8 mouse cellular contexts compared by ENCODE assay signal in the genomic region with DNA sequence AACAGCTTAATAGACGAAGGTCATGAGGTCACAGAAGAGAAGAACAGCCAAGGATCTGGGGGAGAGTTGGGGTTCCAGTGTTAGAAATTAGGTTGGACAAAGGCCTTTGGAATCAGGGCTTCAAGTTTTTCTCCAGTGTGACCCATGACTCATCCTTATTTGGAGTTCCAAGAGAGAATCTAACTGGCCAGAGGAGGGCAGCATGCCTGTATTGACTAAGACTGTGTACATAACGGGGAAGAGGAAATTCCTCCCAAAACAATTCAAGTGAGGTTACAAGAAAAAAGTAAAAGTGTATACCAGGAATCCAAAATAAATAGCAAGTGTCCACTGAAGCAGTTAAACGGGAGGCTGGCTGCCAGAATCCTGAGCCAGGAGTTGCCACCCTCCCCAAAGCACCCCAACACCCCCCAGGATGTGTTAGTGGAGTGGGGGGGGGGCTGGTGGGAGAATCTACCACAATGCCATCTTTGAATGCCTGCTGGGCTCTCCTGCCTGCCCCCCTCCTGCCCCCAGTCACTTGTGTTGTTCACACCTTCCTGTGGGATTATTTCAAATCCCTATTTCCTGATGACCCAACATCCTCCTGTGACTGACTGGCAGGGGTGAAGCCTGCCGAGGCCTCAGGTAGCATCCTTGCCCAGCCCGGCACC. TPM values are rescaled to one million over a fixed set of nuclear protein-coding genes. Genes with fewer than 3 reads are reported as not detected.
DNase-seq lines count a peak whose midpoint lies in the region; ATAC-seq lines count a peak whose summit lies in the region.

No protein-coding gene starts in this region.

- H3K36me3 ChIP-seq in hindbrain, embryonic 11.5 days (ENCODE audit: control insufficient read depth, insufficient read depth, low read length) = no peaks in the 10 kb centered on the region
- H3K36me3 ChIP-seq in stomach, embryonic 14.5 days (ENCODE audit: control insufficient read depth, insufficient read depth, low read length) = no peaks in the 10 kb centered on the region

- no peaks in the 10 kb centered on the region for H3K27me3 ChIP-seq in hindbrain, embryonic 11.5 days (ENCODE audit: control insufficient read depth, insufficient read depth, low read length)
- H3K27me3 ChIP-seq in stomach, embryonic 14.5 days (ENCODE audit: control insufficient read depth, insufficient read depth, low read length) = no peaks in the 10 kb centered on the region

- 45% methylated on average over 5 of the region's 5 CpGs for WGBS in hindbrain, embryonic 11.5 days
- 31% methylated on average over 5 of the region's 5 CpGs for WGBS in stomach, embryonic 14.5 days

- H3K4me1 ChIP-seq in hindbrain, embryonic 11.5 days (replicated peaks; ENCODE audit: control insufficient read depth, insufficient read depth, low read length) = no peaks in the 10 kb centered on the region
- H3K4me1 ChIP-seq in stomach, embryonic 14.5 days (ENCODE audit: control insufficient read depth, insufficient read depth, low read length) = peaks cover 30% of the 10 kb centered on the region

- ATAC-seq in hindbrain, embryonic 11.5 days (ENCODE audit: low FRiP score) = no peak
- peak; percentile 77; the same call in 1 of the 2 replicates for ATAC-seq in stomach, embryonic 14.5 days (ENCODE audit: insufficient number of reproducible peaks, insufficient read depth, low FRiP score, low read depth)

- no peak overlapping the region for H3K9ac ChIP-seq in hindbrain, embryonic 11.5 days (ENCODE audit: low read depth, low read length)
- H3K9ac ChIP-seq in stomach, embryonic 14.5 days (replicated peaks; ENCODE audit: low read depth, low read length) = no peak overlapping the region

- no peaks in the 10 kb centered on the region for H3K9me3 ChIP-seq in hindbrain, embryonic 11.5 days (ENCODE audit: control insufficient read depth, low read length)
- no peaks in the 10 kb centered on the region for H3K9me3 ChIP-seq in stomach, embryonic 14.5 days (ENCODE audit: control insufficient read depth, low read depth, low read length)

- no peak overlapping the region for H3K27ac ChIP-seq in hindbrain, embryonic 11.5 days (ENCODE audit: low read depth, low read length)
- peak overlapping the region; percentile 58; the same call in 1 of the 2 replicates for H3K27ac ChIP-seq in stomach, embryonic 14.5 days (ENCODE audit: low read length)

- H3K4me2 ChIP-seq in hindbrain, embryonic 11.5 days (replicated peaks; ENCODE audit: low read depth, low read length) = no peak overlapping the region
- H3K4me2 ChIP-seq in stomach, embryonic 14.5 days (replicated peaks; ENCODE audit: low read depth, low read length) = no peak overlapping the region

- DNase-seq in cerebellum, adult 18-20 months = peak; percentile 33 to 48
- DNase-seq in cerebellum, adult 11 months = no peak
- peak; percentile 83 for DNase-seq in brain, adult 2 months (ENCODE audit: low read depth, low spot score)
- DNase-seq in frontal cortex, adult 2 months (ENCODE audit: extremely low spot score in 1 of 2, low spot score in 1 of 2) = peak; percentile 18 to 75
- peak; percentile 51 for DNase-seq in hindbrain, embryonic 11.5 days (ENCODE audit: low spot score)
- peak; percentile 42 for DNase-seq in layer of hippocampus, adult 9-10 months (ENCODE audit: low spot score)
- peak; percentile 40 to 73 for DNase-seq in lung, postnatal 4 days

- H3K4me3 ChIP-seq in hindbrain, embryonic 11.5 days (ENCODE audit: low read depth, low read length) = no peak overlapping the region
- H3K4me3 ChIP-seq in stomach, embryonic 14.5 days (ENCODE audit: low read depth, low read length) = no peak overlapping the region

RNA-seq across cellular contexts. Expression of gene Cdc7, which starts 31.9 kb away (rescaled TPM):
- polyA plus RNA-seq in frontal cortex, adult 2 months (2012; rRNA removed) = 18.7 and 24.2 TPM in 2 replicates
- polyA plus RNA-seq in hindbrain, embryonic 11.5 days (2014; fragmentation: Nextera tagmentation; extraction: Ambion mirVana) = 53.0 and 53.8 TPM in 2 replicates
- polyA plus RNA-seq in stomach, embryonic 14.5 days (2014; fragmentation: Nextera tagmentation; extraction: Ambion mirVana) = 55.0 and 57.6 TPM in 2 replicates
